Mouse (Mus musculus) lung, postnatal 0 days (tissue): Measurements from ENCODE around the gene Kantr. TPM values are rescaled to one million over a fixed set of nuclear protein-coding genes. Genes with fewer than 3 reads are reported as not detected.
A peak's percentile ranks its signal among the peaks of the same experiment; 100 is the strongest.

Experiments
- ATAC-seq: fragments of 200-750 bp; cut with Nextera tagmentation; 2 replicates; pipeline ENCODE4 v1.8.0; 2017; ENCODE audit warnings: moderate library complexity
- DNase-seq: peaks from one replicate; pipeline ENCODE4 v3.0.0-alpha.2; 2016; ENCODE audit warnings: low spot score
- H3K27ac ChIP-seq: fragments of 300-500 bp; sonication (generic); 2 replicates; pipeline ENCODE4 v1.5.1; 2014; ENCODE audit warnings: antibody characterized with exemption, mild to moderate bottlenecking, low read length, mixed read lengths
- H3K27me3 ChIP-seq: fragments of 300-500 bp; sonication (generic); replicated peaks from 2 replicates; pipeline ENCODE4 v1.6.1; 2014; ENCODE audit warnings: low read length, mixed read lengths; ENCODE audit not compliant: insufficient read depth
- H3K36me3 ChIP-seq: fragments of 300-500 bp; sonication (generic); 2 replicates; pipeline ENCODE4 v1.6.1; 2014; ENCODE audit warnings: low read length, mixed read lengths; ENCODE audit not compliant: insufficient read depth
- H3K4me1 ChIP-seq: fragments of 300-500 bp; sonication (generic); 2 replicates; pipeline ENCODE4 v1.6.1; 2014; ENCODE audit warnings: antibody characterized with exemption, low read depth, low read length, mixed read lengths; ENCODE audit not compliant: insufficient read depth
- H3K4me2 ChIP-seq: fragments of 300-500 bp; sonication (generic); replicated peaks from 2 replicates; pipeline ENCODE4 v1.6.1; 2014; ENCODE audit warnings: low read depth, mild to moderate bottlenecking, low read length, moderate library complexity, mixed read lengths
- H3K4me3 ChIP-seq: fragments of 300-500 bp; sonication (generic); 2 replicates; pipeline ENCODE4 v1.5.1; 2014; ENCODE audit warnings: low read depth, low read length
- H3K9ac ChIP-seq: fragments of 300-500 bp; sonication (generic); replicated peaks from 2 replicates; pipeline ENCODE4 v1.6.1; 2014; ENCODE audit warnings: low read depth, mild to moderate bottlenecking
- H3K9me3 ChIP-seq: fragments of 300-500 bp; sonication (generic); 2 replicates; pipeline ENCODE4 v1.6.1; 2016; ENCODE audit warnings: low read length, mixed read lengths
- CTCF ChIP-seq: IDR thresholded peaks from 2 replicates; pipeline ENCODE4 v1.5.1; 2016; ENCODE audit warnings: antibody characterized with exemption, mild to moderate bottlenecking
- EP300 ChIP-seq: IDR thresholded peaks from 2 replicates; pipeline ENCODE4 v1.6.1; 2016; ENCODE audit warnings: antibody characterized with exemption, mild to moderate bottlenecking, control low read depth
- WGBS: fragments of 180-500 bp; shearing (Covaris S2); extraction: QIAGEN DNeasy Blood & Tissue Kit; methylation state at CpG from one replicate; pipeline ENCODE4 v1.1.7; 2014; 5-methylcytosine and 5-hydroxymethylcytosine counted together
- polyA plus RNA-seq: library from polyadenylated mRNA; unstranded; fragments of >200 nt; fragmentation: Nextera tagmentation; extraction: Ambion mirVana; gene quantifications from 2 replicates; pipeline ENCODE4 v1.2.1, GENCODE M21; 2015

Gene Kantr
- 5.9 and 6.6 TPM in 2 replicates for polyA plus RNA-seq

DNA sequence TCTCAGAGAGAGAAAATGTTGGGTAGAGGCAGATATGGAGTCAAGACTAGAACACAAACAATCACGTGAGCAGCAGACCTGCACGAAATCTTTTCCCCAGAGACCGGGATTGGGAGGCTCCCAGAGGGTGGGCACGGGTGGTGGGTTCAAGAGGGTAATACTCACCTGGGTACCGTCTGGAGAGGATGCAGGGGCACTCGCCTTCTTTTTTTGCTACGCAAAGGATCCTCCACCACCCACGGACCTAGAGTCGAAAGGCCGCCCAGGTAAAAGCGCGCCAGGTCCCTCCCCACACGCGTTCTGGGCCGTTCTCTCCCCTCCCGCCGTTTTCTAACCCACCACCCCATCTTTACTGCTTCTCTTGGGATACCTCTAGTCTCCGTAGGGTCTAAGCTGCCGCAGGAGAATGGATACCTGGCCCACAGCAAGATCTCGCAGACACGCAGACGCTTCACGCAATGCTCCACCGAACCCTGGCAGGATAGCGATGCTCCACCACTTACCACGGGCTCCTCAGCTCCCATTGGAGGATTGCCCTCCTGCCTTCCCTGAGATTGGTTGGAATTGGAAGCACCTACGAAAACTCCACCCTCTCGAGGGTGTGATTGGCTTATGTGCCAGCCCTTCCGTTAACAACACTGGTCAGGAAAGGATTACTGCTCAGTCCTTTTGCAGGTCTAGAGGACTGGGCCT is at the start of gene Kantr:
Gene Kantr (minus strand): TSS at position 500 of the 693 bp plus-strand sequence.
- Histone ChIP-seq H3K9ac (peak within 1 kb of the TSS; percentile 34; the same call in 1 of the 2 replicates), H3K4me2 (peak within 1 kb of the TSS; percentile 59), H3K36me3 (no peaks in the 10 kb centered on the region), H3K9me3 (no peaks in the 10 kb centered on the region), H3K27me3 (no peaks in the 10 kb centered on the region), H3K27ac (0 out of 2 replicates have a peak within 1 kb of the TSS, but pooled peaks have one; percentile 15), H3K4me3 (peak within 1 kb of the TSS; percentile 49), H3K4me1 (no peaks in the 10 kb centered on the region)
- TF ChIP-seq CTCF, result no peak
- TF ChIP-seq EP300, result no peak
- ATAC-seq, result peak; percentile 100
- WGBS, result 15% methylated on average over 28 of the region's 29 CpGs
- DNase-seq, result peak; percentile 93

DNA sequence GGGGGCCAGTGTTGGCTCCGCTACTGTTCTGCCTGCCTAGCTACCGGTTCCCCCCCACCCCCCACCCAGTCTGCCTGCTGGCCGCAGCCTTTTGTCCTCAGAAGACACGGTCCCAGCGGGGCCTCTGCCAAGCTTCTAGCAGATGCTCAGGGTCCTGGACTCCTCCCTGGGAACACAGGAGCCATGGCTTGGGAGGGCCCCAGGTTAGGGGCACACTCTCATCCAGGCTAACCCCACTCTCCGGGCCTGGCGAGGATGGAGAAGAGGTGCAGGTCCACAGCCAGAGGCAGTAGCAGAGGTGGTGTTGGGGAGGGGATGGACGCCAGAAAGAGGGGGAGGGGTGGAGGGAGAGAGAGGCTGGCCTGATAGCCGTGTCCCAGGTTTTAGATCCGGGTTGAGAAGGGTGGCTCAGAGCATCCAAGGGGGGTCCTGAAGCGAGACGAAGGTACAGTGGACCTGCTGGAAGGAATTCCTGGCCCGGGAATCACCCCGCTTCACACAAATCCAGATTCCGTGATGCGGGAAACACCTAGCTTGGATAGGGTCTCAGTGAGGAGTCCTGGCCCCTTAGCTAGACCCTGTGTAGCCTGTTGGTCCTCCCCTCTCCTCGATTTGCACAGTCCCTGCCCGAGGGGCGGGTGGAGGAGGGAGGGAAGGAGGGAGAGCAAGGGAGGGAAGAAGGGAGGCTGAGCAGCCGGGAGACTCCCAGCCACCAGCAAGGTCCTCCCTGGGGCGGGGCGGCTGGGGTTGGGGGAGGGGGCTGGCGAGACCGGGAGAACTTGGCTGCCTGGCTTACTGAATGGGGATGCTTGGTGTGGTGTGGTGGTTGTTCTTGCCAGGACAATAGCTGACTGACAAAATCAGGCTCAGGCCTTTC is 41.3 kb upstream of the Kantr start, which contains the start of gene Gpr173:
Gene Gpr173 (minus strand): TSS at position 308 of the 877 bp plus-strand sequence.
- peak within 1 kb of the TSS; percentile 57 for H3K4me2 ChIP-seq
- ATAC-seq, result peak; percentile 94
- no peak within 1 kb of the TSS; the same call in 1 of the 2 replicates for H3K9ac ChIP-seq
- H3K4me3 ChIP-seq, result peak within 1 kb of the TSS; percentile 34
- H3K9me3 ChIP-seq, result no peaks in the 10 kb centered on the region
- peak; percentile 52 for DNase-seq
- H3K4me1 ChIP-seq, result no peaks in the 10 kb centered on the region
- 9% methylated on average over 13 of the region's 24 CpGs for WGBS
- H3K36me3 ChIP-seq, result no peaks in the 10 kb centered on the region
- H3K27ac ChIP-seq, result no peak within 1 kb of the TSS
- no peaks in the 10 kb centered on the region for H3K27me3 ChIP-seq
- TF ChIP-seq EP300 (no peak), CTCF (no peak)

DNA sequence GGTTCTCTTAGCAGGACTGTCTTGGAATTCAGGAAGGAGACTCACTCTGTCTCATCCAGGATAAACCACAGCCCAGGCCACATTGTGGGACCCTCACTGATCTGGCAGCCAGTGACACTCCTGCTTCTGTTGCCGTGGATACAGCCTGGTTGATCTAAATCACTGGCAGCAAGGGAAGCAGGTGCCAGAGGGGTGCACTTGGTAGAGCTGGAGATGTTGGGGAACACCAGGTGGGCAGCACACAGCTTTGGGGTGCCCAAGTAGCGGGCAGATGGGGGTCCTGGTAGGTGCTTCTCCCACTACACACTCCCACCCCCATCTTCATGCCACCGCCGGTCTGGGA is 40.7 kb upstream of the Kantr start:
- H3K4me2 ChIP-seq, result peak overlapping the region; percentile 57
- H3K27me3 ChIP-seq, result no peaks in the 10 kb centered on the region
- no peak for DNase-seq
- peak overlapping the region; percentile 34 for H3K4me3 ChIP-seq
- TF ChIP-seq EP300 (no peak), CTCF (no peak)
- WGBS, result no CpG with 5 or more reads among the region's 4 CpGs
- no peak for ATAC-seq
- H3K27ac ChIP-seq, result no peak overlapping the region
- H3K36me3 ChIP-seq, result no peaks in the 10 kb centered on the region
- H3K9ac ChIP-seq, result no peak overlapping the region
- H3K9me3 ChIP-seq, result no peaks in the 10 kb centered on the region
- no peaks in the 10 kb centered on the region for H3K4me1 ChIP-seq

DNA sequence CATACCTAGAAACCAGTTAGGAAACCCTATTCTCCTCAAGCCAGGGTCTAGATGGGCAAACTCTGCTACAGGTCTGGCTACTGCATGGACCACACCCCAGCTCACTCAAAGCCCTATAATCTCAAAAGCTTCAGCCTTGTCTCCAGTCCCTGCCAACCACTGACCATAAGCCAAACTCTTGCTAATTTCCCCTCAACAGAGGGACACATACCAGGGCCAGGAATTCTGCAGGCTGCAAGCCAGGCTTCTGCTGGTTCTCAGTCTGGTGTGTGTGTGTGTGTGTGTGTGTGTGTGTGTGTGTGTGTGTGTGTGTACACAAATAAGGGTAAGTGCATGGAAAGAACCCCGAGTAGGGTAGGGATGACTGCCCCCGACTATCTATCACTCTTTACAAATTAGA is 39.1 kb upstream of the Kantr start:
- Histone ChIP-seq H3K36me3 (no peaks in the 10 kb centered on the region), H3K4me3 (no peak overlapping the region), H3K9me3 (no peaks in the 10 kb centered on the region), H3K9ac (no peak overlapping the region), H3K27me3 (no peaks in the 10 kb centered on the region), H3K4me1 (no peaks in the 10 kb centered on the region), H3K4me2 (no peak overlapping the region), H3K27ac (no peak overlapping the region)
- no peak for ATAC-seq
- TF ChIP-seq EP300, result no peak
- TF ChIP-seq CTCF, result no peak
- no peak for DNase-seq
- 49% methylated on average over 2 of the region's 2 CpGs for WGBS

DNA sequence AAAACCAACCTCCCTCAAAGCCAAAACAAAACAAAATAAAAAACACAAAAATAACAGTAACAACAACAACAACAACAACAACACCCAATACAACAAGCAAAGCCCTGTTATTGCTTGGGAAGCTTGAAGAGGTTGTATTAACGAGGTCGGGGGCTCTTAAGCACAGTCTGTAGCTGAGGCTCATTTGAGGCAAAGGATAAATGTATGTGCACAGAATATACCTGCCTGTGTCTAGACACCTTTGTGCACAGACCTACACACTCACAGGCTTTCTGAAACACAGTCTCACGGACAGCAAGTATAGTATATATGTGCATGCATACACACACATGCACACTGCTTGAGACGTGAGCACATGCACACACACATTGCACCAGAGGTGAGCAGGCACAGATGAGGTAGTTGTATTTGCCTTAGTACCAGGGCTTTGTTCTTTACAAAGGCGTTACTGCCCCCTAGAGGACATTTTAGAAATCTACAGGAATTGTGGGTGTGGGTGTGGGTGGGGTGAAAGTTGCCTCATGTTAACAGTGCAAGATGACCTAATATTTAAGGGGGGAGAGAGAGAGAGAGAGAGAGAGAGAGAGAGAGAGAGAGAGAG is 25.4 kb upstream of the Kantr start:
- H3K27ac ChIP-seq, result no peak overlapping the region
- peak; percentile 77 for DNase-seq
- WGBS, result 16% methylated on average over 5 of the region's 5 CpGs

DNA sequence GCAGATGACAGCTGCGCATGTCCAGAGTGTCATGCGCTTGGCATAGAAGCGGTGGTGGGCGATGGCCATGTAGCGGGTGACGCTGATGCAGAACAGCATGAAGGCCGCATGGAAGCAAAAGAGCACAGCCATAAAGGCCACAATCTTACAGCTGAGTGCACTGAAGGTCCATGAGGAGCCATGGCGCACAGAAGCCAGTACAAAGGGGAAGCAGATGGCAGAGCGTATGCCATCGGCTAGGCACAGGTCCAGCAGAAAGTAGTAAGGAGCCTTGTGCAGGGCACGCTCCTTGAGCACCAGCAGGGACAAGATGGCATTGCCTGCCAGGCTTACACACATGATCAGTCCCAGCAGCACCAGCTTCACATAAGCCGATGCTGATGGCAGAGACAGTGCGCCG is 19.7 kb upstream of the Kantr start:
- TF ChIP-seq EP300 (no peak), CTCF (no peak)
- no peaks in the 10 kb centered on the region for H3K27me3 ChIP-seq

More for the DNA sequence above, 25.4 kb upstream of the Kantr start:
- H3K9ac ChIP-seq, result no peak overlapping the region
- H3K4me3 ChIP-seq, result no peak overlapping the region
- H3K9me3 ChIP-seq, result no peaks in the 10 kb centered on the region
- TF ChIP-seq CTCF (peak; percentile 67), EP300 (no peak)
- H3K36me3 ChIP-seq, result no peaks in the 10 kb centered on the region
- H3K4me1 ChIP-seq, result no peaks in the 10 kb centered on the region
- no peak overlapping the region for H3K4me2 ChIP-seq
- peak; percentile 80 for ATAC-seq
- H3K27me3 ChIP-seq, result no peaks in the 10 kb centered on the region

More for the DNA sequence above, 19.7 kb upstream of the Kantr start:
- no peak for ATAC-seq
- Histone ChIP-seq H3K36me3 (no peaks in the 10 kb centered on the region), H3K4me1 (no peaks in the 10 kb centered on the region), H3K9me3 (no peaks in the 10 kb centered on the region), H3K27ac (no peak overlapping the region), H3K4me2 (no peak overlapping the region), H3K9ac (no peak overlapping the region), H3K4me3 (no peak overlapping the region)
- WGBS, result 97% methylated on average over 13 of the region's 14 CpGs
- DNase-seq, result no peak
